Mouse (Mus musculus): ENCODE measurements around the gene Dab1. TPM values are rescaled to one million over a fixed set of nuclear protein-coding genes. Genes with fewer than 3 reads are reported as not detected.

The Dab1 gene
- polyA plus RNA-seq, 1 experiment from 2014 or later: 20.1 TPM

GRCm38 (mm10) chr4:104420983-104421680 is 802.0 kb downstream of the Dab1 start:
- Histone ChIP-seq H3K27me3 (no peaks in the 10 kb centered on the region), H3K4me3 (replicated peaks) (no peak overlapping the region), H3K9me3 (replicated peaks) (no peaks in the 10 kb centered on the region), H3K36me3 (no peaks in the 10 kb centered on the region), H3K27ac (no peak overlapping the region), H3K9ac (no peak overlapping the region), H3K4me2 (no peak overlapping the region), H3K4me1 (no peaks in the 10 kb centered on the region)
- WGBS: 92% methylated on average over 12 of the region's 12 CpGs
- no peak for ATAC-seq (replicated peaks; ENCODE audit: low FRiP score)

- ATAC-seq (replicated peaks; ENCODE audit: low FRiP score): no peak
- no peaks in the 10 kb centered on the region for H3K9me3 ChIP-seq (replicated peaks)
- 92% methylated on average over 7 of the region's 7 CpGs for WGBS
Measured at GRCm38 (mm10) chr4:104429127-104429526, 810.0 kb downstream of the Dab1 start.

GRCm38 (mm10) chr4:104431231-104431855 is 812.2 kb downstream of the Dab1 start:
- H3K27me3 ChIP-seq: no peaks in the 10 kb centered on the region
- no peak overlapping the region for H3K27ac ChIP-seq
- no peak overlapping the region for H3K9ac ChIP-seq
- no peaks in the 10 kb centered on the region for H3K9me3 ChIP-seq (replicated peaks)
- no peaks in the 10 kb centered on the region for H3K36me3 ChIP-seq
- 78% methylated on average over 7 of the region's 7 CpGs for WGBS
- peaks cover 11% of the 10 kb centered on the region; the same call in 1 of the 2 replicates for H3K4me1 ChIP-seq
- no peak overlapping the region for H3K4me3 ChIP-seq (replicated peaks)
- ATAC-seq (replicated peaks; ENCODE audit: low FRiP score): no peak
- no peak overlapping the region for H3K4me2 ChIP-seq

More at GRCm38 (mm10) chr4:104429127-104429526, 810.0 kb downstream of the Dab1 start:
- Histone ChIP-seq H3K4me3 (replicated peaks) (no peak overlapping the region), H3K9ac (no peak overlapping the region), H3K27me3 (no peaks in the 10 kb centered on the region), H3K4me2 (no peak overlapping the region), H3K27ac (no peak overlapping the region), H3K4me1 (peaks cover 4% of the 10 kb centered on the region; the same call in 1 of the 2 replicates), H3K36me3 (no peaks in the 10 kb centered on the region)

GRCm38 (mm10) chr4:104432150-104432549 is 813.0 kb downstream of the Dab1 start:
- 86% methylated on average over 11 of the region's 11 CpGs for WGBS

GRCm38 (mm10) chr4:104435736-104436135 is 816.6 kb downstream of the Dab1 start:
- Histone ChIP-seq H3K27ac (no peak overlapping the region), H3K4me3 (replicated peaks) (no peak overlapping the region), H3K4me1 (peaks cover 11% of the 10 kb centered on the region; the same call in 1 of the 2 replicates), H3K27me3 (peaks cover 4% of the 10 kb centered on the region; the same call in 1 of the 2 replicates), H3K9ac (no peak overlapping the region), H3K36me3 (no peaks in the 10 kb centered on the region), H3K4me2 (no peak overlapping the region), H3K9me3 (replicated peaks) (no peaks in the 10 kb centered on the region)
- ATAC-seq (replicated peaks; ENCODE audit: low FRiP score): no peak
- WGBS: 77% methylated on average over 5 of the region's 5 CpGs

More at GRCm38 (mm10) chr4:104432150-104432549, 813.0 kb downstream of the Dab1 start:
- Histone ChIP-seq H3K36me3 (no peaks in the 10 kb centered on the region), H3K9me3 (replicated peaks) (no peaks in the 10 kb centered on the region), H3K9ac (no peak overlapping the region), H3K4me3 (replicated peaks) (no peak overlapping the region), H3K4me1 (peaks cover 11% of the 10 kb centered on the region; the same call in 1 of the 2 replicates), H3K27ac (no peak overlapping the region), H3K27me3 (no peaks in the 10 kb centered on the region), H3K4me2 (no peak overlapping the region)
- ATAC-seq (replicated peaks; ENCODE audit: low FRiP score): no peak

DNA sequence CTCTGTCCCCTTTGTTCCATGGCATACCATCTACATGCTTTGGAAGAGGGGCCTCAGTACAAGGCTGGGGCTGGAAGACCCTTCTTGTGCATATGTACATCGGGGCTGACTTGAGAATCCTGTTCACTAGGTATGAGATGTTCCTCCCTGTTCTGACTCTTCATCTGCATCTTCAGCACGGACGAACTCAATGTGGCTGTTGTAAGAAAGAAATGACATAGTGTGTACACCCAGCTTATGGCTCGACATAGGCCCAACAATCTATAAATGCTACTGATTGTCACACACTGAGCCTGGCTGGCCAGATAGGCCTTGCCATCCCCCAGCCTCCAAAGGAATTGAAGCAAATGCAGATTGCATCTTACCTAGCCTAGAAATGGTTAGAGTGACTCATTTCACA is 817.3 kb downstream of the Dab1 start:
- ATAC-seq (replicated peaks; ENCODE audit: low FRiP score): no peak
- H3K4me1 ChIP-seq: peaks cover 9% of the 10 kb centered on the region; the same call in 1 of the 2 replicates
- no peak overlapping the region for H3K27ac ChIP-seq
- no peaks in the 10 kb centered on the region for H3K36me3 ChIP-seq
- H3K9ac ChIP-seq: no peak overlapping the region
- no peak overlapping the region for H3K4me2 ChIP-seq
- WGBS: 93% methylated on average over 4 of the region's 4 CpGs
- no peak overlapping the region for H3K4me3 ChIP-seq (replicated peaks)
- H3K27me3 ChIP-seq: peaks cover 4% of the 10 kb centered on the region; the same call in 1 of the 2 replicates
- H3K9me3 ChIP-seq (replicated peaks): no peaks in the 10 kb centered on the region

- H3K4me1 ChIP-seq: peaks cover 8% of the 10 kb centered on the region; the same call in 1 of the 2 replicates
- no peak overlapping the region for H3K4me3 ChIP-seq (replicated peaks)
- H3K27ac ChIP-seq: no peak overlapping the region
- no peaks in the 10 kb centered on the region for H3K9me3 ChIP-seq (replicated peaks)
- no peak overlapping the region for H3K4me2 ChIP-seq
- WGBS: 90% methylated on average over 4 of the region's 4 CpGs
- H3K9ac ChIP-seq: no peak overlapping the region
- H3K27me3 ChIP-seq: peaks cover 4% of the 10 kb centered on the region; the same call in 1 of the 2 replicates
- no peaks in the 10 kb centered on the region for H3K36me3 ChIP-seq
- no peak for ATAC-seq (replicated peaks; ENCODE audit: low FRiP score)
Measured at GRCm38 (mm10) chr4:104438730-104439129, 819.6 kb downstream of the Dab1 start.

DNA sequence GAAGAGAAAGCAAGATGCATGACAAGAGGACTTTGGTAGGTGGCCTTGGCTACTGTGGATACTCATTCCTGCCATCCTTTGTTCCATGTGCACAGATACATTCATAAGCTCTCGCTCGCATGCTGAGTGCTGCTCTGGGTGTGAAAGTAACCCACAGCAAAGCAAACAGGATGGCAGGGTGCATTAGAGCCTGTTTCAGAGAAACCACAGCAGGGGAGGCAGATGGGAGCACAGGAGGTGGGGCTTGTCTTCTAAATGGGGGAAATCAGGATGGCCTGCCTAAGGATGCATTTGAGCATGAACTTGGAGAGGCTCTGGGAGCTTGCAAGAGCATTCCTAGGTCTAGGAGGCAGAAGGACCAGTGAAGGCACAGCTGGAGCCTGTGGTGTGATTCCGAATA is 820.5 kb downstream of the Dab1 start:
- Histone ChIP-seq H3K36me3 (no peaks in the 10 kb centered on the region), H3K4me2 (no peak overlapping the region), H3K9me3 (replicated peaks) (no peaks in the 10 kb centered on the region), H3K4me1 (peaks cover 3% of the 10 kb centered on the region; the same call in 1 of the 2 replicates), H3K9ac (no peak overlapping the region), H3K27ac (no peak overlapping the region), H3K4me3 (replicated peaks) (no peak overlapping the region), H3K27me3 (peaks cover 4% of the 10 kb centered on the region; the same call in 1 of the 2 replicates)
- no peak for ATAC-seq (replicated peaks; ENCODE audit: low FRiP score)
- 86% methylated on average over 3 of the region's 3 CpGs for WGBS

DNA sequence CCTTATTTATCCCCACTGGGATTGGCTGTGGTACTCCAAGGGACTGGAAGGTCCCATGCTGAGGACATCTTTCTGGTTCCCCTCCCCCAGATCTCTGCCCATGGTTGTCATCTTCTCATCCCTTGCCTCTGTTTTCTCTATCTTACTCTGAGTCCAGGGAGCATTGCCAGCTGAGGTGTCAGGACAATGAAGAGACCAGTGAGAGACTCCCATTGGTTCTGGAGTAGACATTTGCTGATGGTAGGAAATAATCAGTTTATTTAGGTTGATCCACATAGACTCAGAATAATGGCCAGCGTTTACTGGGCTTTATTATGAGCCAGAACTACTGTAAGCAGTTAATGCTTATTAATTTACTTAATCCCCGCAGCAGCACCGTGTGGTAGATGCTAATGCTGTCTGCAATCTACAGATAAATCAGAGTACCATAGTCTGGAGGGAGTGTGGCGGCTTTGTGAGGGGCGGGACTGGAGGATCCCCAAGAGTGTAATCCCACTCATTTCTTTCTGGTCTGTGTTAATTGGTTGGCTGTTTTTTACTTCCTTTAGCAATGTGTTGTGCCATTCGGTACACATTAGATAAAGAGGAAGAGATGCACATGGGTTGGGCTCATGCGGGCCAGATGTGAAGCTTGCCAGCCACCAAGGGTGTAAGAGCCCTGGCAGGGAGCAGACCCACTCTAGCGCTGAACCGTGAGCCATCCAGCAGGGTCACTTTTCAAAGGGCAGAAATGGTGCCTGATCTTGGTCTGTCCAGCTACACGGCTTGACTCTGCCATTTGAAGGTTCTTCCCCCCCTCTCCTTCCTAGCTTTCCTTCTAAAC is 824.0 kb downstream of the Dab1 start:
- H3K4me3 ChIP-seq (replicated peaks): no peak overlapping the region
- H3K36me3 ChIP-seq: no peaks in the 10 kb centered on the region
- peaks cover 4% of the 10 kb centered on the region; the same call in 1 of the 2 replicates for H3K27me3 ChIP-seq
- WGBS: 63% methylated on average over 10 of the region's 10 CpGs
- no peak for ATAC-seq (replicated peaks; ENCODE audit: low FRiP score)
- H3K27ac ChIP-seq: no peak overlapping the region
- H3K4me2 ChIP-seq: no peak overlapping the region
- no peaks in the 10 kb centered on the region for H3K9me3 ChIP-seq (replicated peaks)
- H3K4me1 ChIP-seq: no peaks in the 10 kb centered on the region
- H3K9ac ChIP-seq: no peak overlapping the region

- no peak overlapping the region for H3K9ac ChIP-seq
- no peak overlapping the region for H3K4me2 ChIP-seq
- peaks cover 4% of the 10 kb centered on the region; the same call in 1 of the 2 replicates for H3K27me3 ChIP-seq
- no peak overlapping the region for H3K27ac ChIP-seq
- H3K4me1 ChIP-seq: no peaks in the 10 kb centered on the region
- no peak for ATAC-seq (replicated peaks; ENCODE audit: low FRiP score)
- WGBS: 22% methylated on average over 8 of the region's 8 CpGs
- H3K4me3 ChIP-seq (replicated peaks): no peak overlapping the region
- H3K36me3 ChIP-seq: no peaks in the 10 kb centered on the region
- no peaks in the 10 kb centered on the region for H3K9me3 ChIP-seq (replicated peaks)
Measured at GRCm38 (mm10) chr4:104443775-104444174, 824.6 kb downstream of the Dab1 start.

- no peak overlapping the region for H3K4me2 ChIP-seq
- H3K4me3 ChIP-seq (replicated peaks): no peak overlapping the region
- no peaks in the 10 kb centered on the region for H3K27me3 ChIP-seq
- no peak overlapping the region for H3K9ac ChIP-seq
- no peak for ATAC-seq (replicated peaks; ENCODE audit: low FRiP score)
- no peak overlapping the region for H3K27ac ChIP-seq
- H3K36me3 ChIP-seq: no peaks in the 10 kb centered on the region
- no peaks in the 10 kb centered on the region for H3K4me1 ChIP-seq
- no peaks in the 10 kb centered on the region for H3K9me3 ChIP-seq (replicated peaks)
- WGBS: 80% methylated on average over 2 of the region's 2 CpGs
Measured at GRCm38 (mm10) chr4:104444985-104445384, 825.8 kb downstream of the Dab1 start.

DNA sequence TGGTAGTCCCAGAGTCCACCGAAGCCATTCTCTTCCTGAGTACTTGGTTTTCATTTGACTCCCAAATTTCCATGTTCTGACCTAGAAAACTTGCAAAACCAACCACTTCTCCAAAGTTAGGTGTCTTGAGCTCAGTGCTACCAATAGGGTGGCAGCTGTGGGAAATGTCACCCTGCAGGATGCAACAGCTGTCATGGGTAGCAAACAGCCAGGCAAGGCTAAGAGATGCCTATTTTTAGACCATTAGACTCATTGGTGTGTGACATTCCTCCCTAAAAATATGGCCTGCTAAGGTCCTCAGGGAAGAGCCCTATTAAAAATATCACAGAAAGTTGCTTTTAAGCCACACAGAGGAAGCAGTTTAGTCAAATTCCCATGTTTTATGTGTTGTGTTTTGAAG is 829.0 kb downstream of the Dab1 start:
- Histone ChIP-seq H3K9me3 (replicated peaks) (no peaks in the 10 kb centered on the region), H3K4me3 (replicated peaks) (no peak overlapping the region), H3K27ac (no peak overlapping the region), H3K36me3 (no peaks in the 10 kb centered on the region), H3K9ac (no peak overlapping the region), H3K4me1 (no peaks in the 10 kb centered on the region), H3K4me2 (no peak overlapping the region), H3K27me3 (no peaks in the 10 kb centered on the region)
- WGBS: 95% methylated on average over 1 of the region's 1 CpGs
- ATAC-seq (replicated peaks; ENCODE audit: low FRiP score): no peak

All from kidney, embryonic 15.5 days (tissue).